Mouse (Mus musculus) embryonic facial prominence, embryonic 15.5 days (tissue): ENCODE data around the gene Zfp385b. TPM values are rescaled to one million over a fixed set of nuclear protein-coding genes. Genes with fewer than 3 reads are reported as not detected.
A peak's percentile ranks its signal among the peaks of the same experiment; 100 is the strongest.

Source experiments
- ATAC-seq: fragments of 200-750 bp; cut with Nextera tagmentation; 2 replicates; pipeline ENCODE4 v1.8.0; 2017; ENCODE audit warnings: low read depth, moderate TSS enrichment; ENCODE audit not compliant: insufficient number of reproducible peaks, low FRiP score, low TSS enrichment
- H3K27ac ChIP-seq: fragments of 300-500 bp; sonication (generic); replicated peaks from 2 replicates; pipeline ENCODE4 v1.5.1; 2015; ENCODE audit warnings: mild to moderate bottlenecking, inconsistent platforms
- H3K27me3 ChIP-seq: fragments of 300-500 bp; sonication (generic); 2 replicates; pipeline ENCODE4 v1.6.1; 2015; ENCODE audit warnings: inconsistent platforms
- H3K36me3 ChIP-seq: fragments of 300-500 bp; sonication (generic); 2 replicates; pipeline ENCODE4 v1.6.1; 2015; ENCODE audit warnings: mild to moderate bottlenecking, inconsistent platforms
- H3K4me1 ChIP-seq: fragments of 300-500 bp; sonication (generic); 2 replicates; pipeline ENCODE4 v1.6.1; 2015; ENCODE audit warnings: inconsistent platforms
- H3K4me2 ChIP-seq: fragments of 300-500 bp; sonication (generic); replicated peaks from 2 replicates; pipeline ENCODE4 v1.6.1; 2015; ENCODE audit warnings: mild to moderate bottlenecking, inconsistent platforms
- H3K4me3 ChIP-seq: fragments of 300-500 bp; sonication (generic); replicated peaks from 2 replicates; pipeline ENCODE4 v1.5.1; 2015; ENCODE audit warnings: mild to moderate bottlenecking, inconsistent platforms
- H3K9ac ChIP-seq: fragments of 300-500 bp; sonication (generic); 2 replicates; pipeline ENCODE4 v1.6.1; 2015; ENCODE audit warnings: inconsistent platforms
- H3K9me3 ChIP-seq: fragments of 300-500 bp; sonication (generic); replicated peaks from 2 replicates; pipeline ENCODE4 v1.6.1; 2016; ENCODE audit warnings: inconsistent platforms
- WGBS: fragments of 180-500 bp; shearing (Covaris S2); methylation state at CpG from one replicate; pipeline ENCODE4 v1.1.7; 2015; 5-methylcytosine and 5-hydroxymethylcytosine counted together
- polyA plus RNA-seq: library from polyadenylated mRNA; unstranded; fragments of >200 nt; fragmentation: Nextera tagmentation; extraction: Ambion mirVana; gene quantifications from 2 replicates; pipeline ENCODE4 v1.2.1, GENCODE M21; 2015

Zfp385b gene
- polyA plus RNA-seq, 1 experiment from 2014 or later, result 11.0 TPM

DNA sequence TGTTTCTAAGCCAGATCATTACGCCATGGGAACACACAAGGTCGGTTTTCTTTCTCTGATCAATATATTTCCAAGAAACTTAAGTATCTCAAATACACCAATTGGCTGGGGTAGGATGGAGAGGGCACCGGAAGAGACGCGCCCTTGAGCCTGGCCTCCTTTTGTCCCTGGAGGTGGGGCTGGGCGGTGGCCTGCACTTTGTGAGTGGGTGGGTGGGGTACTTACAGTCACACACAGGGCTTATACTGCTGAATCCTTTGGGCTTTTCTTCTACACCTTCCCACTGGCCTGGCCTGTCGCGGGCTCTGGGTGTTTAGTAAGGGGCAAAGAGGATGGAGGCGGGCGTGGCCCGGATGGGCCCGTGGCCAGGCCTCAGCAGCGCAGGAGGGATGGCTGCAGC lies 407.8 kb downstream of the Zfp385b start:
- H3K4me1 ChIP-seq, result no peaks in the 10 kb centered on the region
- no peaks in the 10 kb centered on the region for H3K27me3 ChIP-seq
- no peak for ATAC-seq
- H3K9me3 ChIP-seq, result no peaks in the 10 kb centered on the region
- H3K4me2 ChIP-seq, result no peak overlapping the region
- H3K9ac ChIP-seq, result no peak overlapping the region
- 91% methylated on average over 13 of the region's 13 CpGs for WGBS
- no peak overlapping the region for H3K4me3 ChIP-seq
- no peaks in the 10 kb centered on the region for H3K36me3 ChIP-seq
- H3K27ac ChIP-seq, result no peak overlapping the region

DNA sequence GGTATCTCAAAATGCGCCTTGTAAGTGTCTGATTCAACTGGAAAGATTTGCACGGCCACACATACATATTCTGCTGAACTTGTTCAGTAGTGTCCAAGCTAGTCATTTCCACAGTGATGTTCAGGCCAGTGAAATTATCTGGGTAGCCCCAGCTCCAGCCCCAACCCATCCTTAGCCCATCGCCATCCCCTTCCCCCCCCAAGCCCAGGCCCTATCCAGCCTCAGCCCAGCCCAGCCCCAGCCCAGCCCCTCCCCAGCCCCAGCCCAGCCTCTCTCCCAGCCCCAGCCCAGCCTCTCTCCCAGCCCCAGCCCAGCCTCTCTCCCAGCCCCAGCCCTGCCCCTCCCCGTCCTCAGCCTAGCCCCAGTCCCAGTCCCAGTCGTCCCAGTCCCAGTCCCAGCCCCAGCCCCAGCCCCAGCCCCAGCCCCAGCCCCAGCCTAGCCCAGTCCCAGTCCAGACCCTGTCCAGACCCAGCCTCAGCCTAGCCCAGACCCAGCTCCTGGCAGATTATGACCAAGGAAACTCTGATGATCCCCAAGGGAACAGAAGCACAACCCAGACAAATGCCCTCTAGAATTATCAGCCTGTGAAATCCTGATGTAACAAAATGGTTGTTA lies 409.8 kb downstream of the Zfp385b start:
- Histone ChIP-seq H3K27me3 (no peaks in the 10 kb centered on the region), H3K27ac (no peak overlapping the region), H3K9ac (no peak overlapping the region), H3K4me2 (no peak overlapping the region), H3K4me1 (no peaks in the 10 kb centered on the region), H3K9me3 (no peaks in the 10 kb centered on the region), H3K36me3 (no peaks in the 10 kb centered on the region), H3K4me3 (no peak overlapping the region)
- ATAC-seq, result no peak
- 45% methylated on average over 5 of the region's 5 CpGs for WGBS

DNA sequence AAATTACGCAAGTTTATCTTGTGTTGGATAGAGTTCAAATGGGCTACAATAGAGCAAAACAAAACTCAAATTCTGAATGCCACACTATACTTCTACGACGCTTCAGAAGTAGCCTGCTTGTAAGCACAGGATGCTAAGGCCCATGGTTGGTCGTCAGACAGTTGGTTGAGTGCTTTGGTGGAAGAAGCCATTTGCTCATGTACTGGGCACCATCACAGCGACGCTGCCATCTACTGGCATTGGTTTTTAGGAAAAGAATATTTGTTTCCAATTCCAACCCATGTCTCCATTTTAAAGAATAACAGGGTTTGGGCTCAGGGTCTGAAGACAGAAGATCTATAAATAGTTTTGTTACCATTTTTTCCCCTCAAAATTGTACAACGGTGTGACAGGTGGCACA lies 410.5 kb downstream of the Zfp385b start:
- H3K9me3 ChIP-seq, result no peaks in the 10 kb centered on the region
- no peak overlapping the region for H3K27ac ChIP-seq
- no peaks in the 10 kb centered on the region for H3K27me3 ChIP-seq
- no peak overlapping the region for H3K9ac ChIP-seq
- ATAC-seq, result no peak
- H3K36me3 ChIP-seq, result no peaks in the 10 kb centered on the region
- WGBS, result 66% methylated on average over 7 of the region's 7 CpGs
- H3K4me3 ChIP-seq, result no peak overlapping the region
- no peaks in the 10 kb centered on the region for H3K4me1 ChIP-seq
- H3K4me2 ChIP-seq, result no peak overlapping the region

DNA sequence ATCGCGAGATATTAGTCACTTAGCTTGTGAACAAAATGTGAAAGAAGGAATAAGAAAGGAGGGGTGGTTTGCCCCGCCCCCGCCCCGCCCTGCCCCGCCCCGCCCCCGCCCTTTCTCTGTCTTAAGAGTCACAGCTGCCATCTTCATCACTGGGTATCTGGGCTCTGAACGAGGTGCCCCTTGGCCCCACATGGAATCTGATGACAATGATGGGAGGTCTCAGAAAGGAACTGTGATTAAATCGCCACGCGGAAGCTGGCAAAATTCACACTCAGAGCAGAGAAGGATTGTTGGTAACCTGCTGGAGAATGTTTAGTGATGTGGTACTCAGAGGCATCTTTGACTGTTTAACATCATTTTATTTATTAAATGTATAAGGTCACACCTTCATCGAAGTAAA lies 417.1 kb downstream of the Zfp385b start:
- H3K27me3 ChIP-seq, result no peaks in the 10 kb centered on the region
- 29% methylated on average over 13 of the region's 13 CpGs for WGBS
- no peak overlapping the region for H3K9ac ChIP-seq
- peak overlapping the region; percentile 40 for H3K4me2 ChIP-seq
- H3K36me3 ChIP-seq, result no peaks in the 10 kb centered on the region
- H3K9me3 ChIP-seq, result no peaks in the 10 kb centered on the region
- H3K4me3 ChIP-seq, result peak overlapping the region; percentile 9
- peaks cover 9% of the 10 kb centered on the region for H3K4me1 ChIP-seq
- no peak for ATAC-seq
- no peak overlapping the region for H3K27ac ChIP-seq

DNA sequence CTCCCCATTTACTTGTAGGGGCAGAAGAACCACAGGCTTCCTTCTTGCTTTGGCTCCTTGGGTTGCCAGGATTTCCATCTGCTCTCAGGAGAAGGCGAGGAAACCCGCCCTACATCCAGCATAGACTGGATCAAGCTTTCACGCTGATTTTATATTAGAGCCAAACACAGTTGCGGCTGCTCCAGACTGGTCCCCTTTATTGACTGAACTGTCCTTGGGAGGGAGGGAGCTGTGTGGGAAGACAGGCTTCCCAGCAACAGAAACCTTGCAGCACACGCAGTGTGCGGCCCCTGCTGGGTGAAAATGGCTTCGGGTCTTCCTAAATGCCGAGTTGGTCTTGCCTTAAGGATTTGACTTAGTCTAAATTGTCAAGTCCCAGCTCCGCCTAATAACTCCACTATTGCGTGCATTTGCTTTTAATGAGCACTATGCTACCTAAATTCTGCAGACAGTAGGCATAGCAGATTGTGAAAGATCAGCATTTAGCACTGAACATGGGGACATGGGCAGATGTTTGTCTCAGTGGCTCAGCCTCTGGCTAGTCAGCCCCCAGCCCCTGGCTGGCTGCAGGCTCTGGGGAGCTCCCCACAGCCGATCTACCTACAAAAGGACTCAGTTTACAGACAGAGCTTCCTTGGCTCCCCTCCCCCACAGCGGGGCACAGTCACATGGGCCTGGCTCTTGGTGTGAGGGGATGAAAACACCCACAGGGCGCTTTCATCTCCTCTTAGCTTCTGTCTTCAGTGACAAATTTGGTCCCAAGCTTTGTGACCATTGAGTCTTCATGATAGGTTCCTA lies 417.8 kb downstream of the Zfp385b start:
- whole genome bisulfite sequencing, result 9% methylated on average over 13 of the region's 13 CpGs
- peak overlapping the region; percentile 40 for H3K4me2 ChIP-seq
- H3K36me3 ChIP-seq, result no peaks in the 10 kb centered on the region
- peaks cover 9% of the 10 kb centered on the region for H3K4me1 ChIP-seq
- no peaks in the 10 kb centered on the region for H3K27me3 ChIP-seq
- ATAC-seq, result no peak
- no peak overlapping the region for H3K9ac ChIP-seq
- H3K9me3 ChIP-seq, result no peaks in the 10 kb centered on the region
- peak overlapping the region; percentile 9 for H3K4me3 ChIP-seq
- H3K27ac ChIP-seq, result no peak overlapping the region

DNA sequence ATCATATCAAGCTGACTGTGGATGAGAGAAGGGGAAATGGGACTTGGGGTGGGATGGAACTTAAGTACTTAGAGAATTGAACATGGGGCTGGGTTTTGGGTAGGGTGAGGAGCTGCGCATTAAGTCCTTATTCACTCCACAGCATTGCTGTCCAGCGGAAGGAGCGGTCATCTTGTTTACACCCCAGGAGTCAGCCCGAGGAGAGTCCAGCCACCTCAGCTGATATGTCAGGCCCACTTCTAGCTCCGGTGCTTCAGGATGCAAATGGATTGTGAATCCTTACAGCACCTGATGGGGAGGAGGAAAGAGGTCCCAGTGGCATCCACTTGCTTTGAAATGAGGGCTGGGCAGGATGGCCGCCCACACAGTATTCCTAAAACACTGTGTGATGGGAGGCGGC lies 425.6 kb downstream of the Zfp385b start:
- no peak overlapping the region for H3K4me2 ChIP-seq
- no peaks in the 10 kb centered on the region for H3K36me3 ChIP-seq
- H3K9ac ChIP-seq, result no peak overlapping the region
- no peaks in the 10 kb centered on the region for H3K9me3 ChIP-seq
- no peaks in the 10 kb centered on the region for H3K27me3 ChIP-seq
- H3K4me1 ChIP-seq, result no peaks in the 10 kb centered on the region
- no peak overlapping the region for H3K4me3 ChIP-seq
- WGBS, result 95% methylated on average over 7 of the region's 7 CpGs
- H3K27ac ChIP-seq, result no peak overlapping the region
- no peak for ATAC-seq

DNA sequence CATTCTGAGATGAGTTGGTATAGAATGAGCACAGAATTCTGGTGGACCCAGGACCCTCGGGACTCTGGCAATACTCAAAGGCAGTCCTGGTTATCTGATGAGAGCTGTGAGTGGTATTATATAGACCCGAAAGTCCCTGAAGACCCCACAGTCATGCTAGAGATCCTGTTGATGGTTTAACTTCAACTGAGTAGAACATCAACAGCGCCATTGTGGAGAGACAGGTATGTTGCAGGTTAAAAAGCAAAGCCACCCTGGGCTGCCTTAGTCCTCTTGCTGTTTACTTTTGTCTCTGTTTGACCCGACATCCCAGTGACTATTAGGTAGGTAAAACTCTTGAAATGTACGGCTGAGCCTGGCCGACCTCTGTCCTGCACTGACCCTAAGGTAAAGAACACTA lies 431.3 kb downstream of the Zfp385b start:
- ATAC-seq, result no peak
- Histone ChIP-seq H3K27ac (no peak overlapping the region), H3K4me1 (no peaks in the 10 kb centered on the region), H3K4me2 (no peak overlapping the region), H3K9me3 (no peaks in the 10 kb centered on the region), H3K4me3 (no peak overlapping the region), H3K9ac (no peak overlapping the region), H3K27me3 (no peaks in the 10 kb centered on the region), H3K36me3 (no peaks in the 10 kb centered on the region)
- 80% methylated on average over 6 of the region's 6 CpGs for WGBS

DNA sequence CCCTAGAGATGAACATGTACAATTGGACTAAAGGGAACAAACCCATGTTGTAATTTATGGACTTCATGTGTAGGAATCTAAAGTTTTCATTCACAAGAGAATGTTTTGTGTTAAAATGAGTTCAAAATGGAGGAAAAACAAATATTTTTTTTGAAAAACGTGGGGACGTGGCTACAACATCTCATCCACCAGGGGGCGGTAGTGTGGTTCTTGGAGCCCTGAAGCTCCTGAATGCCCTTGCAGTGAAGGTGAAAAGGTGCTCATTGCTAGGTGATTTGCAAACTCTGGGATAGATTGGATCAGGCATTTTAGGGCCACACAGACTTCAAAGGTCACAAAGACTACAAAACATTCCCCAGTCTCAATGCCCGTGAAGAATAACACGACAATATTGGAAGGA lies 432.9 kb downstream of the Zfp385b start:
- no peaks in the 10 kb centered on the region for H3K36me3 ChIP-seq

DNA sequence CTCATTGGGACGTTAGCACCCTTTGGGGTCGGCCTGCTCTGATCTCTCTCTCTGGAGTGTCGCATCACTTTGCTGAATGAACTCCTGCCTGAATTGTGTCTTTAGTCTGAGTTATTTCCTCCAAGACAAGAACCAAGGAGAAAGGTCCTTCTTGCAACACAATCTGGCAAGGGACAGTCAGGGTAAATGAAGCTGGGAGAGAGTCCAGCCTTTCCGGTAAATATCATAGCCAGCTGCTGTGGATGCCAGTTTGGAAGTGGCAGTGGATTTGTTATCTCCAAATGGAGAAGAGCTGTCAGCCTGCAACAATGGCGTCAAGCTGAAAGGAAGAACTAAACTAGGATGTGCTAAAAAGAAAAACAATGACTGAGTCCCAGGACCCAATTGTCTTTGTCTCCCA lies 436.7 kb downstream of the Zfp385b start:
- Histone ChIP-seq H3K27me3 (no peaks in the 10 kb centered on the region), H3K9ac (no peak overlapping the region), H3K27ac (no peak overlapping the region), H3K4me2 (no peak overlapping the region), H3K36me3 (no peaks in the 10 kb centered on the region), H3K4me1 (no peaks in the 10 kb centered on the region), H3K9me3 (no peaks in the 10 kb centered on the region), H3K4me3 (no peak overlapping the region)
- no peak for ATAC-seq
- WGBS, result 81% methylated on average over 5 of the region's 5 CpGs

More for the DNA sequence above, 432.9 kb downstream of the Zfp385b start:
- no peak for ATAC-seq
- Histone ChIP-seq H3K4me1 (no peaks in the 10 kb centered on the region), H3K9ac (no peak overlapping the region), H3K27ac (no peak overlapping the region), H3K9me3 (no peaks in the 10 kb centered on the region), H3K4me2 (no peak overlapping the region), H3K4me3 (no peak overlapping the region), H3K27me3 (no peaks in the 10 kb centered on the region)
- WGBS, result 30% methylated on average over 5 of the region's 5 CpGs

DNA sequence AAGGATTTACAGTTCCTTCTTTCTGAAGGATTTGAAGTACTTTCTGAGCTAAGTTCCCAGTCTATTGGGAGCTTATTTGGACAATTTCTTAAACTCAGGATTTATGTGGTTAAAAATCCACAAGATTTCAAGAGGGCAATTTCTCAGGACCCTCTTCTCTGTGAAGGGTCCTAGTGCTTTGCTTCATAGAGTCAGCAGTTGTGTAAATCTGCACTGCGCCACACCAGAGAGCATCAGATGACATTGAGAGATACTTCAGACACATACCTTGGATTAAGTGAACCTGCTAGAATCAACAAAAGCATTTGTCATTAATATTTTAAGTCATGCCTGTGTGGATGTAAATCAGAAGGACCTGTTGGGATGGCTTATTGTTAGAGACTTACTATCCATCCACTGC lies 439.5 kb downstream of the Zfp385b start:
- no peaks in the 10 kb centered on the region for H3K4me1 ChIP-seq
- H3K27ac ChIP-seq, result no peak overlapping the region
- H3K4me2 ChIP-seq, result no peak overlapping the region
- no peak for ATAC-seq
- H3K27me3 ChIP-seq, result no peaks in the 10 kb centered on the region
- 90% methylated on average over 1 of the region's 1 CpGs for WGBS
- no peaks in the 10 kb centered on the region for H3K9me3 ChIP-seq
- no peak overlapping the region for H3K4me3 ChIP-seq
- no peaks in the 10 kb centered on the region for H3K36me3 ChIP-seq
- no peak overlapping the region for H3K9ac ChIP-seq

DNA sequence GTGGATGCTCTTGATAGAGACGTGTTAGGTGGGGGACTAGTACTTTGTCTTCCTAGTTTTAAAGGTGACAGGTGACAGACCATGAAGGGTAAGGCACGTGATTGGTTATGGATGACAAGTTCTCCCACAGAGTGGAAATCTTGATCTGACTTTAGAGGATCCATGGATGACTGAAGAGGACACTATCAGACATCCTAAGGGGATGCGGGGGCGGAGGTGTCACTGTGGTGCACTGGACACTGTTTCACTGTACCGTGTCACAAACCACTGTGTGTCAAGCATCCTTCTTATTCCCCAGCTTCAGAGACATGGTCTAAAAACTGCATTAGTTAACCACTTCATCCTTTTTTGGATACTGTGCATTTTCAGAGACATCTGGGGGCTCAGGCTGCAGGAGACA lies 440.1 kb downstream of the Zfp385b start:
- H3K9me3 ChIP-seq, result no peaks in the 10 kb centered on the region
- ATAC-seq, result no peak
- H3K4me3 ChIP-seq, result no peak overlapping the region
- whole genome bisulfite sequencing, result 93% methylated on average over 5 of the region's 5 CpGs
- no peak overlapping the region for H3K27ac ChIP-seq
- H3K9ac ChIP-seq, result no peak overlapping the region
- H3K4me1 ChIP-seq, result no peaks in the 10 kb centered on the region
- H3K27me3 ChIP-seq, result no peaks in the 10 kb centered on the region
- no peak overlapping the region for H3K4me2 ChIP-seq
- H3K36me3 ChIP-seq, result no peaks in the 10 kb centered on the region

DNA sequence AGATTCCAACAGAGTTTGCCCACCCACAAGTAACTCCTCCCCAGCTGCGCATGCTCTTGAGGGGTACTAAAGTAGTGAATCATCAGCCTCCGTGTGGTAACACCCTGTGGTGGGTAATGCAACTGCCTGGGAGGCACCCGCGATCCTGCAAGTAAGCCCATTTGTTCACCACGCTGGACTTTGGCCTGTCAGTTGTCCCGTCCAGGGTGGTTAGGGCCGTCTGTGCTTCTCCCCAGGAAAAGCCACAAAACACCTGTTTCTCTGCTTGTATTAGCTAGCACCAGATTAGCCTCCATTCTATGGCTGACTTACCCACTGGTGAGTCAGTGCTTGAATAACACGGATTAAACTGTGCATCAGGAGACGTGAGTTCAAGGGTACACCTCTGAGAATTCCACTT lies 442.6 kb downstream of the Zfp385b start:
- WGBS, result 68% methylated on average over 9 of the region's 9 CpGs
- H3K4me2 ChIP-seq, result no peak overlapping the region
- H3K4me1 ChIP-seq, result no peaks in the 10 kb centered on the region
- H3K27me3 ChIP-seq, result no peaks in the 10 kb centered on the region
- no peak overlapping the region for H3K4me3 ChIP-seq
- no peaks in the 10 kb centered on the region for H3K9me3 ChIP-seq
- no peaks in the 10 kb centered on the region for H3K36me3 ChIP-seq
- no peak overlapping the region for H3K27ac ChIP-seq
- H3K9ac ChIP-seq, result no peak overlapping the region
- ATAC-seq, result no peak
